Mouse (Mus musculus): Measurements from ENCODE around the gene Xpot. TPM values are rescaled to one million over a fixed set of nuclear protein-coding genes. Genes with fewer than 3 reads are reported as not detected.

The Xpot gene
- total RNA-seq, 2 experiments from 2014 or later, result 54.1 to 104 TPM

- DNase-seq, result no peak
Observed at GRCm38 (mm10) chr10:121580381-121580780, 45.8 kb downstream of the Xpot start.

GRCm38 (mm10) chr10:121576372-121576771 is 49.8 kb downstream of the Xpot start:
- DNase-seq, result no peak

- DNase-seq, result no peak
Observed at GRCm38 (mm10) chr10:121571511-121572147, 54.5 kb downstream of the Xpot start.

- DNase-seq, result no peak
Observed at GRCm38 (mm10) chr10:121571031-121571430, 55.1 kb downstream of the Xpot start.

- no peak for DNase-seq
Observed at GRCm38 (mm10) chr10:121569796-121570195, 56.3 kb downstream of the Xpot start.

- no peak for DNase-seq
Observed at GRCm38 (mm10) chr10:121569001-121569589, 57.0 kb downstream of the Xpot start.

GRCm38 (mm10) chr10:121568534-121568933 is 57.6 kb downstream of the Xpot start:
- DNase-seq, result no peak

GRCm38 (mm10) chr10:121568026-121568425 is 58.1 kb downstream of the Xpot start:
- DNase-seq, result no peak

GRCm38 (mm10) chr10:121564447-121564846 is 61.7 kb downstream of the Xpot start:
- DNase-seq, result no peak

GRCm38 (mm10) chr10:121558231-121558630 is 67.9 kb downstream of the Xpot start:
- no peak for DNase-seq

GRCm38 (mm10) chr10:121556263-121556662 is 69.9 kb downstream of the Xpot start:
- DNase-seq, result no peak

GRCm38 (mm10) chr10:121550334-121550733 is 75.8 kb downstream of the Xpot start:
- DNase-seq, result no peak

GRCm38 (mm10) chr10:121549670-121550069 is 76.5 kb downstream of the Xpot start:
- no peak for DNase-seq

GRCm38 (mm10) chr10:121547162-121547561 is 79.0 kb downstream of the Xpot start:
- no peak for DNase-seq

- DNase-seq, result no peak
Observed at GRCm38 (mm10) chr10:121543577-121543976, 82.6 kb downstream of the Xpot start.

GRCm38 (mm10) chr10:121542156-121542555 is 84.0 kb downstream of the Xpot start:
- DNase-seq, result no peak

Small RNAs within 50 kb of the gene (microRNA-seq; reads per million reads assigned to microRNA genes)
- not detected for gene Gm24330

Other genes starting within 250 kb of the Xpot start
- gene Rassf3, start 150.0 kb downstream of the Xpot start, total RNA-seq (2021), result 10 to 100 TPM; 37.5 to 38.2 TPM
- gene Tbk1, start 39.5 kb downstream of the Xpot start, total RNA-seq (2021), result 10 to 100 TPM; 40.2 to 42.6 TPM
- gene D930020B18Rik, start 15.3 kb upstream of the Xpot start, total RNA-seq (2021), result not detected
- gene BC048403, start 113.6 kb upstream of the Xpot start, total RNA-seq (2021), result 10 to 100 TPM in 1 of 2 experiments, 1 to 10 TPM in 1; 9.0 to 13.3 TPM